Mouse (Mus musculus) spleen, adult 12 weeks (tissue): ENCODE measurements around the gene Igbp1.
A peak's percentile ranks its signal among the peaks of the same experiment; 100 is the strongest.

ENCODE experiments used
- DNase-seq: peaks from one replicate; pipeline ENCODE4 v3.0.0; 2022; ENCODE audit warnings: low spot score

Gene Igbp1

DNA sequence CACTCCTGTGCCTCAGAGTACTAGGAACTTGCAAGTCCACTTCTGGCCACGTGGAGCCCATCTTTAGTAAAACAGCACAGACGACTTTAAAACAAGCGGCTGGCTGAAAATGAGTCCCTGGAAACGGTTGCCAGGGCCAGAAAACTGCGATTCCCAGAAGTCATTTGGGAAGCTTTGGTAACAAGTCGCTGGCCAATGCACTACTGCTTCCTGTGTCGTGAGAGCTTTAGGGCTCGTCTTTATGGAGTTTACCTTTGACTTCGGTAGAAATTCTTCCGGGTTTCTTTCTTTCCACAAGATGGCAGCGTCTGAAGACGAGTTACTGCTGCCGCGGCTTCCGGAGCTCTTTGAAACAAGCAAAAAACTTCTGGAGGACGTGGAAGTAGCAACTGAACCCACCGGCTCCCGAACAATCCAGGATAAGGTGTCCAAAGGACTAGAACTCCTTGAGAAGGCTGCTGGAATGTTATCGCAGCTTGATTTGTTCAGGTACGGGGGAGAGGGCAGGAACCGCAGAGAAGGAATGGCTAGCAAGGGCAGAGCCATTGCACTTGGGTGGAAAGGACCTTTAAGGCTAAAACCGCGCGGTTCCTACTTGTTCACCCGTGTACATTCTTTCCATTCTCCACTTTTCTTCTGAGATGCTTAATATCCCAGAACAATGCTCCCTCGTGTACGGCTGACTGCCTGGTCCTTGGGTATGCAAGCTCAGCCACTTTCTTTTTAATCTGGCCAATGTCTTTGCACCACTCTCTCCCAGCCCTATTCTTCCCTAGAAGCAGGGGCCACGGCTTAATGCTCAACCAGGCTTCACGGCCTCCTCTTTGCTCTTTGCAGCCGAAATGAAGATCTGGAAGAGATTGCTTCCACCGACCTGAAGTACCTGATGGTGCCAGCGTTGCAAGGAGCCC, at the start of gene Igbp1:
Gene Igbp1 (plus strand): TSS at position 224 of the 911 bp plus-strand sequence.
- peak; percentile 50 for DNase-seq

DNA sequence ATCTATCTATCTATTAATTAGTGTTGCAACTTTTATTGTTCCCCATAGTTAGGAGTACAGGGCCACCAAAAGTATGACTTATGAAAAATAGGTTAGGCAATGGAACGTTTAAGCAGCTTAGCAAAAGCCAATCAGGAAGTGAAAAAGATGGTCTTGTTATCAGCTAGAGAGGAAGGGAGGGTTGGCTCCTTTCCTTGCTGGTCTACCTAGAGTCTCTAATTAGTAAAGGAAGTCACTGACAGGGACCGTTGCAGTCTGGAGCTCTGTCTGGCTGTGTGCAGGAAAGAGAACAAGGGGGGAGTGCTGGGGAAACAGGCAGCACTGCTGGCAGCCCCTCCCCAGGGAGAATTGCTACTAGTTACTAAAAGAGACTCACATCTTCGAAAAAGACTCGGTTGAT, 26.0 kb upstream of the Igbp1 start:
- no peak for DNase-seq

DNA sequence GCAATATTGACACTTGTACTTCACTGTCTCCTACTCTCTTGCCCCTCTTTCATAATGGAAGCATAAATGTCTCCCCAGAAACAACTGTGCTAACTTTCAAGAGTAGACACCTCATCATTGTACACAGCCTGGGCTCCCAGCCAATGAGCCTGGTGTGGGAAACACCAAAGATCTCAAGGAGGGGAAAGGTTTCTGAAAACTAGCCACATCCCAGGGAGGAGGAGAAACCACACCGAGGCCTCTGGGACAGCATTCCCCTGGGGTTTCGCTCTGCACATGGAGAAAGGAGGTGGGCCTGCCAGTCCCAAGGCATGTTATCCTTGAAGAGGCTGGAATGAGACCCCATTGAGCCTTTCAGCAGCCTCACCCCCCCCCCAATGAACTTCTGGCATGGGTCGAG, 24.0 kb upstream of the Igbp1 start:
- DNase-seq: no peak

DNA sequence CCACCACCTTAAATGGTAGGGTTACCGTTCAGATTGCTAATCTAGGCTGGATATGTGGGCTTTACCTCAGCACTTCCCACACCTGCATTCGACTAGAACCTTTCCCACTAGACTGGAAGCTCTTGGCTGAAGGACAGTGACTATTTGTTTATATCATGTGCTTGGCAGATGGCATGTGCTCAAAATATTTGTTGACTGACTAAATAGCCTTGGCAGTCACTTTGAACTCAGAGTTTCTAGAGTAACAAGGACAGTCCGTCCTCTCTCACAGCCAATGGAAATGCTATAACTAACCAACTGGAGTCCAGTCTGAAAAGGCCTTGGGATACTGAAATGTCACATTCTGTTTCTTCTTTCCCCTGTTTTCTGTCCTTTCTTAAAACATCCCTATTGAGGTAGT, 22.6 kb upstream of the Igbp1 start:
- DNase-seq: no peak

DNA sequence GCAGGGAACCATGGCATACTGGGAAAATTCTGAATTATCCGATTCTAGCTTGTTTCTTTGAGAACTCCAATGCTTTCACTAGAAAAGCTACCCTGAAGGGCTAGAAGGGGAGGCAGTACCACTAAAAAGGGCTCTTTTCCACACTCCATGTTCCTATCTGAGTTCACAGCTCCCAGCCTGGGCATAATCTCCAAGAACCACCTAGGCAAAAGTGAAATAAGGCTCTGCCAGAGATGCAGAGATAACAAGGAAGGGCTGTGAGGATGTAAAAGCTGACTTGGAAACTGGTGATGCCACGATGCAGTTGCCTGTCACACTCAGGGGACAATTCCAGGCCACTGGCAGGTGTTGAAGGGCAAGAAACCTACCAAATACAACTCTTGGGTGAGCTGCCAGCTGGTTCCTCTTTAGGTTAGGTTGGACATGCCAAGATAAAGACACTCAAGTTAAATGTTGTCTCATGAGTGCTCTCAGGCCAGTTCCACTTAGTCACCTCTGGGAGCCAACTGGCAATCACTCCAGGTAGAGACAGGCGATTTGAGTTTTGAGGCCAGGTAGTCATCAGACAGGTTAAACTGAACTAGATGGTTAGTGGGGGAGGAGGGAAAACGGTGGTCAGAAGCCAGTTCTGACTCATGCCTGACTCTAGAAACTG, 18.4 kb upstream of the Igbp1 start:
- DNase-seq: no peak

DNA sequence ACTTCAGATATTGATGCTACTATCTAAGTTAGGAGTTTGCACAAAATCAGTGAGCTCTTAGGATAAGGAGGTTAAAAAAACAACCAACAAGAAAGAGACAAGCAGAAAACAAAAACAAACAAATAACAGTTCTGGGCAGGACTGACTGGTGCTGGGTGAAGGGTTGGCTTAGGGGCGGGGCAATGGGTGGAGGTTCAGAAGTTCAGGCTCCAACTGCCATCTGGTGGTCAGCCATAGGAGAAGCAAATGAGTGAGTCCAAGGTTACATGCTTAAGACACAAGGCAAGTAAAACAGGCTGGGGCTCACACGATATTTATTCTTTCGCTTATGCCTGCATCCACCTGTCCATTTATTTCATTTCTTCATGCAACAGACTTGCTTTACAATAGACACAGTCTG, 13.8 kb upstream of the Igbp1 start:
- peak; percentile 23 for DNase-seq

DNA sequence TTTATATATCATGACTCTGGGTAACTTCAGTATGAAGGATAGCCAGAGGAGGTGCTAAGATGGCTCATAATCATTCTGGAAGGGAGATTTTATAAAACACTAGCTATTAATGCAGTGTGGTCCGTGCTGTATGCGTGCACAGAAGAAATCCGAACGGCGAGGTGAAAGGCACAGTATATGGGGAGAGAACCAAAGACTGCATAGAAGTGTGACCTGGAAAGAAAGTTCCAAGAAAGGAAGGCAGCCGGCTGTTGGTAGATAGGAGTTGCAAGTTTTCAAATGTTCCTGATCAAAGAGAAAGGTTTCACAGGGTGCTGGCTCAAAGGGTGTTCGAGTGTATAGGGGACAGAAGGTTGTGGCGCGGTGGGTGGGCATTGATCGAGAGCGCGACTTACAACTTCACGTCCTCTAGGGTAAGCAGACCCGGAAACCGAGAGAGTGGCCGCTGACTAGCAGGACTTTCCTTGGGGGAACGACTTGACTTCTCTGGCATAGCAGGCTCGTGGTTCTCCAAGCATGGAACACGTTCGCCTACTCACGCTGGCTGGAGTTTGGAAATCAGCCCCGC, 507 bp upstream of the Igbp1 start:
- DNase-seq: no peak

DNA sequence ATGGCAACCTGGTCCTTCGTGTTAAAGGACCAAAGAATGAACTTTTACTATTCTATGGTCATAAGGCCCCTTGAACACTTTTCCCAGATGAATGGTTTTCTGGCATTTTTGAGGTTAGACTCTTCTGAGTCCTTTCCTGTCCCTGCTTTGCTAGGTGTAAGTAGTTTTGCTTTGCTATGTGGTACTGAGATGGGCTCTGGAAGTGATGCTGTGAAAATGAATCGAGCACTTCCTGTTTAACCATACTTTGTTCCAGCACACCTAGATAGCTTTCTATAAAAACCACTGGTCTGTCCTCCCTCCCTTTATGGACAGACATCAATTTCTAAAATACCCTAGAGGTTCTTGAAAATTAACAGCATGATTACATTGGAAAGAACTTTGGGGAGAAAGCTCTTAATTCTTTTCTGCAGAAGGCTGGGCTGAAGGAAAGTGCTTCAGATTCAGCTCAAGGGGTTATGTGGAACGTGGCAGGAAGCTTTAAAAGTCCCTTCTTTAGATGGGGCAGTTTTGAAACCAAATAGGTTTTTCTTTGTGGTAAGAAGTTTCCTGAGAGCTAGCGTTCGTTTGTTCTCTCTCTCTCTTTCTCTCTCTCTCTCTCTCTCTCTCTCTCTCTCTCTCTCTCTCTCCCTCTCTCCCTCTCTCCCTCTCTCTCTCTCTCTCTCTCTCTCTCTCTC, 10.2 kb downstream of the Igbp1 start:
- DNase-seq: no peak

DNA sequence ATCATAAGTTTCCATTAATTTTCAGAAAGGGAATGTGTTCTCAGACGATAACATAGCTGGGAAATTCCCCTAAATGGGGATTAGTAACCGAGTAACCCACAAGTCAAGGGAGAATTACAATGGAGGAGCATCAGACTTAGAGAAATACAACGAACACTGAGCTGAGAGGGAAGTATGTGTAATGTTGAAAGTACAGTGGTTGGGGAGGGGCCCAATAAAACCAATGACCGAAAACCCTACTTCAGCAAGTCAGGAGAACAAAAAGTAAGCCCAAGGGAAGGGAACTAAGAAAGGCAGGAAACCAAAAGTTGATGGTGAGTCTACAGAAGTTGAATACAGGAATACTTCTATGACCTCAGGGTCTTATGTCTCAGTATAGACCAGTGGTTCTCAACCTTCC, 14.1 kb downstream of the Igbp1 start:
- DNase-seq: no peak

DNA sequence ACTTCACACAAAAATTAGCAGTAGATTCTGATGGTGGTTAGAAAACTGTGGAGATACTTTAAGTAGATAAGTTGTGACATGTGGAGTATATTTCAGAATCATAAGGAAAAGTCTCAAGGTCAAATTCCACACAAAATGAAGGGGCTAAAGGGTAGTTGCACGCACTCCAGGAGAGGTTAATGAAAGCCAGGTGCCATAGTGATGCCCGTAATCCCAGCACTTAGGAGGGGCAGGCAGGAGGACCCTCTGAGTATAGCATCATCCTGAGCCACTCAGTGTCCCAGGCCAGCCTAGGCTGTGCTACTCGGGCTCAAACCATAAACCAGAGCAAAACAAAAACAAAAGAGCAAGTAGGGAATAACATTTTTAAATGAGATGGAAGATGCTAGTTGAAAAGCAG, 15.8 kb downstream of the Igbp1 start:
- no peak for DNase-seq

DNA sequence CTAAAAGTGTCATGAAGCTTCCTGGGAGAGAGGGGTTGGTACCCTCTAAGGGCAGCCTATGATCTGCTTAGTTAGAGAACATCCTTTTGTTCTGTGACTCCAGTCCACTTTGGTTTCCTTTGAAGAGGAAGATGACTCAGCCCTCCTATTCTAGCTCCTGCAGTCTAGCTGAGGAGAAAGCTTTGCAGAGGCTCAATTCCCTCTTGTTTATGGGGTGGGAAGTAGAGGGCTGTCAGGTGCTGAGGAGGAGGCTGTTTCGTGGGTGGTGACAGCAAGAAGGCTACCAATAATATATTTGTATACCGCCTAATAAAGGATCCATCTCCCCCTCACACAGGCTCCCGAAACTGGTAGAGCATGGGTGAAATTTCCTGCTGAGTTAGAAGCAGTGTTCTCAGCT, 22.6 kb downstream of the Igbp1 start:
- no peak for DNase-seq

DNA sequence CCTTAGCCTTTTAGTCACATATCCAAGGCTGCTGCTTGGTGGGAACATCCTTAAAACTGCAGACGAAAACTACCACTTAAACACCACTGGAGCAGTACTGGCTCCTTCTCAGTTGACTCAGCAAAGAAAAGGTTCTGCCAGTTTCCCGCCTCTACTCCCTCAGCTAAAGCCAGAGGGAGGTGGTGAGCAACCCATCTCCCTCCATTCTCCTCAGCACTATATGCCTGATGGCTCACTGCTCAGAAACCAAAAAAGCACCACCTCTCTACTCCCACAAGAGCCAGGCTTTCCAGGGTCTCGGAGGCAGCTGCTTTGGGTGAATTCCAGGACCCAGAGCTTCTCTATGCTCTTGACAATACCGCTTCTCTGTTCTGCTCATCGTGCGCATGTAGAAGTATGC, 23.5 kb downstream of the Igbp1 start:
- no peak for DNase-seq

DNA sequence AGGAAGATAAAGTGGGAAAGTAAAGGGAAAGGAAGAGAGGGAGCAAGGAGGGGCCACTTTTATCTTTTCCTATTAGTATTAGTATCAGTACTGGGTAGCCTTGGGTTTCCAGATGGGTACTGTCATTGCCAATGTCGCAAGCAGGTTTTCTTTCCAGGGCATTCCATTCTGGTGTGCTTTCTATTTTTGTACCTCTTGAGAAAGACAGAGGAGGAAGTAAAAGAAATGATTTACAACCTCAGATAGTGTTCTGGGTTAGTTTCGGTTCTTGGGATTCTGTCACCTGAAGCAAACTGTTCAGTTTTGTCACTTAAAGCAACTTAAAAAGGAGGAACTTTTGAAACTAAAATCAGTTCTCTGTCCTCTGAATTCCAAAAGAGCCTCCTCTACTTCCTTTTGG, 24.4 kb downstream of the Igbp1 start:
- DNase-seq: no peak

DNA sequence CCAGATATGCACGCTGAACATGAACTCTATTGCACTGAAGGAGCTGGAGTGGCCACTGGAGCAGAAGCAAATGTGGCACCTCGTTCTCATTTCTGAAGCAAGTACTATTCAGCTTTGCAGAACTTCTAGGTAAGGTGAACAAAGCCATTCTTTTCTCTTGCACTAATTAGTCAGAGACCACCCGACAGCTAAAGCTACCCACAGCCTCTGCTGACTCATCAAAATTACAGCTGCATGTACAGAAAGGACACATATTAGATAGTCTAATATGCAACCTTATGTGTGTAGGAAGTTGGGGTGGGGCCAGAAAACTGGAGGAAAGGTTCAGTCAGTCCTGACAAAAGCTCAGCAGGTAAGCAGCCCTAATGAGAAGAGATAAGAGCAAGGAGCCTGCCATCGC, 30.4 kb downstream of the Igbp1 start, which contains the start of gene Dgat2l6:
Gene Dgat2l6 (plus strand): TSS at position 368 of the 400 bp plus-strand sequence.
- DNase-seq: no peak

DNA sequence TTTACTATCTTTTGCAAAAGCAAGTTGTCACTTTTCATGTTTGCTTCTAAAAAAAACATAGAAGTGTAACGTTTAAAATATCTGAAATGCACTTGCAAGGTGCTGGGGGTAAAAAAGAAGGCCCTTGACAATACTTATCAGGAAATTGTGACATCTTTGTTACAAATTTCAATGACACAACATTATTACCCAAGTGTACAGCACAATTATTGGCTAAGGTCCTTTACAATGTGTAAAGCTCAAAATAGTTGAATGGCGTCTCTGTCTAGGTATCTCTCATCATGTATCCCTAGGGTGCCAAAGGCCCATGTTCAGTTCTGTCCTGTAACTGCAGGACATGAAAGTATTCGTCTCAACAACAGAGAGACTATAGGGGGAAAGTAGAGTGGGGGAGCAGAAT, 61.9 kb downstream of the Igbp1 start:
- no peak for DNase-seq

DNA sequence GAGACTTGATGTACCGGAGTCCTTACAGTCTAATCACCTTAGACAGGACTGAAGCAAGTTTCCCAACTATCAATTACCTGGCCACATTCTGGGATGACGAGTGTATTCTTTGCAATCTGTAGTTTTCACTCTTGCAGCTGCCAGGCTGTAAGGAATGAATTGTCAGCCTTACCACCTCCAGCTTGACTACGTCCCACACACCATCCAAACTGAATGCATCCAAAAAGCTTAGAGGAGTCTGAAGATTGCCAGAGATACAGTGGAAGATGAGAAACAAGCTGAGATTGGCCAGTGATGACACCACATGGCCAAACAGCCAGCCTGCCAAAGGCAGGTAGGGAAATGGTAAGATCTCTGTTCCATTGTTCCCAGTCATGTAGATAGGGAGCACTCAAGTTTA, 71.6 kb downstream of the Igbp1 start:
- no peak for DNase-seq
